Mouse (Mus musculus): ENCODE measurements around the gene Lpo.

Gene Lpo

DNA sequence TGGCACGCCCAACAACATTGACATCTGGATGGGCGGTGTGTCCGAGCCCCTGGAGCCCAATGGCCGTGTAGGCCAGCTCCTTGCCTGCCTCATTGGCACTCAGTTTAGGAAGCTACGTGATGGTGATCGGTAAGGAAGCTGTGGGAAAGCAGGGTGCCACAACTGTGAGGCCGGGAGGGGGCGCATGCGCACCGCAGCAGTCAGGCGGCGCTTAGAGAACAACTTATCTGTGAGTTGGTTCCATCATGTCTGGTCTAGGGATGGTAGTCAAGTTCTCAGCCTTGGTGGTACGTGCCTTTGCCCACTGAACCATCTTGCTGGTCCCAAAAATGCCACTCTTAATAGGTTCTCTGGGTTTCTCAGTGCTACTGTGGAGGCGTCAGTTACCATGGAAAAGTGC, 25.5 kb downstream of the Lpo start:
- DNase-seq: no peak

DNA sequence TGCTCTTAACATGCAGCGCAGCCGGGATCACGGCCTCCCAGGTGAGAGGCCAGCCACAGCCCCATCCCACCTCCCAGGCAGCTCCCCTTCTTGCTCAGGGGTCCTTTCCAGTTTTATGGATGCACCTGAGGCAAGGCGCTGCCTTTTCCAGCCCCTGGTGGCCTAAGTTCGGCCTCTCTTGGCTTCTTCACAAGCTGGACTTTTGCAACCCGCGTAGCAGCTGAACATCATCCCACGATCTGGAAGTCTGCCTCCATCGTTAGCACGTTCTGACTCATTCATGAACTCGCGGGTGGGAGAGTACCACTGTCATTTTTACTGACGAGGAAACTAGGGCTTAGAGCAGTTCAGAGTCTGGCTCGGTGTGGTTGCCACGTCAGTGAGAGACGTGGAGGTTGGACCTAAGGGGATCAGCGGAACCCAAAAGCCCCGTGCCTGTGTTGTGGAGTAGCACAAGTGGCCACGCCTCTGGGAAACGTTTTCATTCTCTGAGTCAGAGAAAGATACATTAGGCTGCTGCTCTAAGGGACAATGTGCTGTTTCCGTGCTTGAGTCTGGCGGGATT, 26.3 kb downstream of the Lpo start:
- no peak for DNase-seq

DNA sequence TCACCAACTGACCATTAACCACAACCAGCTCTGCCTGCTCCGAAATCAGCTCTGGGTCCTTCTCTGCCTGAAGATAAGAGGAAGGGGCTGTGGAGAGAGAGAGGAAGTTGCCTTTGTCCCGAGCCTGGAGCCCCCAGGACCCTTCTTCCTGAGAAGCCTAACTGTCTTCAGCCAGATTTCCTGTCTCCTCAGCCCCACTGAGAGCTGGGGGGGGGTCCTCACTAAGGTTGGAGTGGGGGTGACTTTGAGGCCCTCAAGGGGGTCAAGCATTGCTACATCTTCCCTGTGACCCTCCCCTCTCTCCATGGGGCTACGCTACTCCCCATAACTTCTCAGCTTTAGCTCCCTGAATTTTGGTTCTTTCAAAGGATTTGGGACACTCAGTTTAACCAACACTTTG, 34.6 kb downstream of the Lpo start, which contains the start of gene Mpo:
Mpo (plus strand) TSS at position 122 of the 400 bp plus-strand sequence.
- DNase-seq: no peak

GRCm38 (mm10) chr11:87790088-87790487, 38.0 kb downstream of the Lpo start:
- no peak for DNase-seq

DNA sequence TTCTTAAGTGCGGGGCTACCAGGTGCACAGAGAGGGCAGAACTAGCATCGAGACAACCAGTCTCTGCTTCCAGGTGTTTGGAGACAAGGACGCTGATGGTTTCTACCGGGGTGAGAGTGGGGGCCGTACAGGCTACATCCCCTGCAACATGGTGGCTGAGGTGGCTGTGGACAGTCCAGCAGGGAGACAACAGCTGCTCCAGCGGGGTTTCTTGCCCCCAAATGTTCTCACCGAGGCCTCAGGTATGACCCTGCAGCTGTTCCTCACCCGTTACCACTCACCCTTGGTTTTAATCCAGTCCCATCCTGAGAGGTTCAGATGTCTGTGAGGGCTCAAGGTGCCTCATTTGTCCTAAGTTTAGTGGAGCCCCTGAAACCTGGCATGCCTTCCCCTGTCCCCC, 48.0 kb downstream of the Lpo start:
- peak; percentile 18 for DNase-seq

GRCm38 (mm10) chr11:87779392-87779791, 48.7 kb downstream of the Lpo start:
- no peak for DNase-seq

- no peak for DNase-seq
These were observed 49.2 kb downstream of the Lpo start for GRCm38 (mm10) chr11:87778915-87779314.

DNA sequence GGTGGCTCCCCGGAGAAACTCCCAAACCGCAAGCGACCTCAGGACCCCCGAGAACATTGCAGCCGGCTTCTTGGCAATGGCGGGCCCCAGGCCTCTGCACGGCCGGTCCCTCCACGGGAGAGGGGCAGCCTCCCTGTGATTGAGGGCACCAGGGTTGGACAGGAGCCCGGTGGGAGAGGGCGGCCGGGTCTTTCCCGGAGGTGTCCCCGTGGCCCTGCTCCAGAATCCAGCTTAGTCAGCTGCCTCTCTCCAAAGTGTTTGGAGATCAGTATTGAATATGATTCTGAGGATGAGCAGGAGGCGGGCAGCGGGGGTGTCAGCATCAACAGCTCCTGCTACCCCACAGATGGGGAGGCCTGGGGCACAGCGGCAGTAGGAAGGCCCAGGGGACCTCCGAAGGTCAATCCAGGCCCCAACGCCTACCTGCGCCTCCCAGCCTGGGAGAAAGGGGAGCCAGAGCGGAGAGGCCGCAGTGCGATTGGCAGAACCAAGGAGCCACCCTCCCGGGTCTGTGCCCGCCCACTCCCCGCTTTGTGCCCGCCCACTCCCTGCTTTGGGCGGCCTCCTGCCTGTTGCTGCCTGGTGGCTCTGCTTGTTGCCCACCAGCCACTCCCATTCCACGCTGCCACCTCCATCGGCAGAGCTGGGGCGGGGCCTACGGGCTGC, 49.9 kb downstream of the Lpo start:
- peak; percentile 84 for DNase-seq

GRCm38 (mm10) chr11:87772354-87772753, 55.7 kb downstream of the Lpo start:
- DNase-seq: no peak

DNA sequence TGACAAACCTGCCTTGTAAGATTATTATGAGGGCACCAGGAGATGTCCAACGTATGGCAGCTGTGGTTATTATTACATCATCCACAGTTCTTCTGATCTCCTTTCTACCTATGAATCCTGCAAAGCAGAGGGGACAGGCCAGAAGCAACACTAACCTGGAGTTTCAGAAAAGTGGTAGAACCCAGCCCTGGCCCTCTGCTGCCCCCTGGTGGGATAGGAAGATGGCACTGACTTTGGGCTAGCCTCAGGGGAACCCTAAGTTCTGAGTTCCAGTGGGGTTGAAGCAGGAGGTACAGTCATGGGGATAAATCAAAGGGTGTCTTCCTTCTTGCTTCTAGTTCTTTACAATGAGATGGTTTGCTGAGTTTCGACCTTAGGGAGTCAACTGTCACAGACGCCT, 57.1 kb downstream of the Lpo start:
- peak; percentile 79 for DNase-seq

DNA sequence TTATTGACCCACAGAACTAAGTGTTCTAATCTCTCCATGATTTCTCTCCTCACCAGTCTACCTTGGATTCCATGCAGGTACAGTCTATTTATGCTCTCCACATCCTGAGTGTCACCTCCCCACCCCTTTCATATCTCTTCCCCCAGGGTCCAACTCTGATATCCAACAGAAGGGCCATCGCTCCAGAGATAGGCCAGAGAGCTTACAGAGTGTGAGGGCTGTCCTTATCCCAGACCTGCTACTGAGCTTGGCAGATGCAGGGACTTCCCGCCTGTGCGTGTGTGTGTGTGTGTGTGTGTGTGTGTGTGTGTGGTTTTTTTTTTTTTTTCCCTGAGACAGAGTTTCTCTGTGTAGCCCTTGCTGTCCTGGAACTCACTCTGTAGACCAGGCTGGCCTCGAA, 59.3 kb downstream of the Lpo start:
- no peak for DNase-seq

GRCm38 (mm10) chr11:87763988-87764876, 63.9 kb downstream of the Lpo start:
- peak; percentile 71 for DNase-seq

- peak; percentile 81 for DNase-seq
These were observed 64.5 kb downstream of the Lpo start for GRCm38 (mm10) chr11:87763511-87763987.

- no peak for DNase-seq
These were observed 65.2 kb downstream of the Lpo start for GRCm38 (mm10) chr11:87762702-87763385.

- peak; percentile 47 for DNase-seq
These were observed 66.0 kb downstream of the Lpo start for GRCm38 (mm10) chr11:87761806-87762701.

GRCm38 (mm10) chr11:87761181-87761721, 66.8 kb downstream of the Lpo start:
- DNase-seq: peak; percentile 51

GRCm38 (mm10) chr11:87760301-87761081, 67.6 kb downstream of the Lpo start, which contains the start of gene Tspoap1:
Gene Tspoap1 (plus strand): TSS chr11:87760541.
- DNase-seq: peak; percentile 68

DNA sequence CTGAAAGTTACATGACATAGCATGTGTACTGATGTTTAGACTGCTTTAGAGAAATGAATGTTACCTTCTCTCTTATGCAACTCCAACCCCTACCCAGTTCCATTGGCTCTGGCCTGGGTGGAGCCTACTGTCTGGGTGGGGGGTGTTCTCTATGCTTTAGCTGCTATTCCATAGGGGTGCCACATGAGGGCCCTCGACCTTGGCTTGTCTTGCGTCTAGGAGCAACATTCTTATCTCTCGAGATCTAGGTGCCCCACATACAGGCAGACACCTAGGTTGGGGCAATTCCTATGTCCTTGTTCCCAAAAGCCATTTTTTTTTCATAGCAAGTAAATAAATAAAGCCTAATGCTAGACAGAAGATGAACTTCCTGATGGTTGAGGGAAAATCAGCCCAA, 68.5 kb downstream of the Lpo start:
- DNase-seq: peak; percentile 29

- DNase-seq: no peak
These were observed 69.0 kb downstream of the Lpo start for GRCm38 (mm10) chr11:87758957-87759608.
